Mouse (Mus musculus) layer of hippocampus, adult 9-10 months (tissue): ENCODE measurements around the gene Fam151a.
A peak's percentile ranks its signal among the peaks of the same experiment; 100 is the strongest.
"Not testable (repeated sequence)": the region's sequence is repeated elsewhere in the genome, so short reads cannot be mapped to it uniquely, and the experiment has no call there.

ENCODE experiments used
- DNase-seq: peaks from one replicate; pipeline ENCODE4 v3.0.0; 2022; ENCODE audit warnings: low spot score

The Fam151a gene

DNA sequence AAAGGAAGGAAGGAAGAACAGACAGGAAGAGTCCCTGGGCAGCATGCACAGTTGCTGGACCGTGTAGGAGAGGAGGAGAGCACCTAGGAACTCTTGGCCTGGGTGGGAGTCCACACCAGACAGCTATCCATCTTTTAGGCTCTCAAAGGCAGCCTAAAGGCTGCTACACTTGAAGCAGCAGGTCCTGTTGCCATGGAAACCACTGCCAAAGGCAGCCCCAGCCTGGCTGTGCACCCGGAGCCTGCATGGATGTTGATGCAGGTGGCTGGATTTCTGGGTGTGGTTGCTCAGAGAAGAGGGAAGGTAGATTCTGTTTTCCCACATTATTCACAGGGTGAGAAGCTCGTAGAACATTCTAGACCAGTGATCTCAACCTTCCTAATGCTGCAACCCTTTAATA is 43.3 kb downstream of the Fam151a start:
- no peak for DNase-seq

GRCm38 (mm10) chr4:106778116-106778788 is 44.6 kb downstream of the Fam151a start:
- peak; percentile 54 for DNase-seq

GRCm38 (mm10) chr4:106780045-106780444 is 46.4 kb downstream of the Fam151a start:
- DNase-seq = no peak

DNA sequence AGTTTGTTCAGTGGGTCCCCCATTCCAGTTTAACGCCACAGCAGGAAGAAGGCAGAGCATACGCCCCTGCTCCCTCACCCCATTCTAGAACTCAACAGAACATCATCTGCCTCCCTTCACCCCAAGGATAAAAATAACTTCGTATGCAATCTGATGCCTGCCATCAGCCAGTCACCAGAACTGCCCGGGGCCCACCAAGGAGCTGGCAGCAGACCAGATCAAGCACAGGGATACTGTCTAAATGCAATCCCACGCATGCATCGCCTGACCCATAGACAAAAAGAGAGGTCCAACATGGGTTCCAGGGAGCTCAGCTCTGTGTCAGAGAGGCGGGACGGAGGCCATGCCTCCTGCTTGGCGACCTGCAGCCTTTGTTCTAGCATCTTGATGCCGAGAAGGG is 49.4 kb downstream of the Fam151a start:
- DNase-seq = no peak

- DNase-seq = no peak
Measured at GRCm38 (mm10) chr4:106784806-106785205, 51.1 kb downstream of the Fam151a start.

GRCm38 (mm10) chr4:106785345-106785744 is 51.7 kb downstream of the Fam151a start:
- DNase-seq = no peak

GRCm38 (mm10) chr4:106785753-106786540 is 52.3 kb downstream of the Fam151a start:
- DNase-seq = peak; percentile 49

DNA sequence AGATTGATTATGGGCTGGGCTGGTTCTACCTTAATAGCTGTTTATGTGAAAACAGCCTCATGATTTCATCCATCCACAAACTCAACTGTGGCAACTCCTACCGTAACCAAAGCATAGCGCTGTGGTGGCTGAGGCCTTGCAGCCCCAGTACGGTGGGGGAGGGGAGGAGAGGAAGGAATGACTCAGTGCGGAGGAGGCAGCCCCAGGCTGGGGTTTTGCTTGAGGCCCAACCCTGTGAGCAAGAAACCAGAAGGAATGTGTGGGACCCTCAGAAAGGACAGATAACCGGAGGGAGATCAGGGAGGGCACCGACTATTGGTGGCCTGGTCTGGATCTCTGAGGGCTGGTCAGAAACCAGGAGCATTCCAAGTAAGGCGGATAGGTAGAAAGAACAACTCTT is 54.1 kb downstream of the Fam151a start:
- no peak for DNase-seq

DNA sequence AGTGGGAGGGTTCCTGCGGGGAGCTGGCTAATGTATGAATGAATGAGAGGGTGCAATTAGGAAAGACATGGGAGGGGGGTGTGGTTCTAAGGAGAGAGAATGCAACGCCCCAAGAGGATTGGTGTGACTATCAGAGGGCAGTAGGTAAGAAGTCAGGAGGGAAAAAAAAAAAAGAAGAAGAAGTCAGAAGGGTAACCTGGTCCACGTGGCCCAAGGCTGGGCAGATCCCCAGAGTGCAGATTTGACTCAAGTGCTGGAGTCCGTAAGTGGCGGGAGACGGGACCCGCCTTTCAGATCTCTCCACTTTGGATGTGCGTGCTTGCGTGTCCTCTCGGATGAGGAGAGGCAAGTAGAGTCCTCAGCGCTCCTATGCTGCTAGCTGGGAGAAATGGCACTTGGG is 54.9 kb downstream of the Fam151a start:
- DNase-seq = no peak

DNA sequence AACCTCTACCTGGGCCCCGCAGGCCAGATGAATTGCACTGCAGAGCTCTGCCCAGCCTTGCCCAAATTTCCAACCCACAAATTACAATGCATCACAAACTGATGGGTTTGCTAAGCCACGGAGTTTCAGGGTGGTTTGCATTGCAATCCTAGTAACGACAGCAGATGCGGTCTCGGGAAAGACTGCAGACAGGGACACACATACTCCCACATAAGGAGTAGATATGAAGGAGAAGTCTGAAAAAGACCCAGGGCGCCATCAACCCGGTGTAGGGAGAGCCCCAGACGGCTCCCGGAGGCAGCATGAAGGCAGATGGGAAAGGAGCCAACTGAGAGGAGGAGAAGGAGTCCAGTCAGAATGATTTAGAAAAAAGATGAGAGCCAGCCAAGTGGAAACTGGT is 56.0 kb downstream of the Fam151a start:
- DNase-seq = no peak

DNA sequence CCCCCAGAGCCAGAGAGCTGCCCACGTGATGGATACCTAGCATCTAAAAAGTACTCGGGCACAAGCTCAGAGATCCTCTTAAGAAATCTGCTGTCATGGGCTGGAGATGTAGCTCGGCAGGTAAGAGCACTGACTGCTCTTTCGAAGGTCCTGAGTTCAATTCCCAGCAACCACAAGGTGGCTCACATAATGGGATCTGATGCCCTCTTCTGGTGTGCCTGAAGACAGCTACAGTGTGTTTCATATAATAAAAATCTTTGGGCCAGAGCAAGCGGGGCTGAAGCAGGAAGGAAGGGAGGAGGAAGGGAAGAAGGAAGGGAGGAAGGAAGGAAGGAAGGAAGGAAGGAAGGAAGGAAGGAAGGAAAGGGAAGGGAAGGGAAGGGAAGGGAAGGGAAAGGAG is 56.5 kb downstream of the Fam151a start:
- not testable (repeated sequence) for DNase-seq

- no peak for DNase-seq
Measured at GRCm38 (mm10) chr4:106790938-106791337, 57.2 kb downstream of the Fam151a start.

GRCm38 (mm10) chr4:106792276-106792675 is 58.6 kb downstream of the Fam151a start:
- DNase-seq = no peak

DNA sequence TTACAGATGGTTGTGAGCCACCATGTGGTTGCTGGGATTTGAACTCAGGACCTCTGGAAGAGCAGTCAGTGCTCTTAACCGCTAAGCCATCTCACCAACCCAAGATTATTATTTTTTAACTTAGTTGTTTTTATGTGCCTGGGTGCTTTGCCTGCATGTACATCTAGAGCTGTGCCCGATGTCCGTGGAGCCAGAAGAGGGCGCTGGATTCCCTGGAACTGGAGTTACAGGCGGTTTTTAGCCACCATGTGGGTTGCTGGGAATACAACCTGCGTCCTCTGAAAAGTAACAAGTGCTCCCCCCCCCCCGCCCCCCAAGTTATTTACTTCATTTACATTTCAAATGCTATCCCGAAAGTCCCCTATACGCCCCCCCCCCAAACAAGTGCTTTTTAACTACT is 60.1 kb downstream of the Fam151a start:
- not testable (repeated sequence) for DNase-seq

- DNase-seq = no peak
Measured at GRCm38 (mm10) chr4:106794247-106794646, 60.6 kb downstream of the Fam151a start.

GRCm38 (mm10) chr4:106795289-106795688 is 61.6 kb downstream of the Fam151a start:
- no peak for DNase-seq
